13 mouse cellular contexts compared by ENCODE assay signal in the genomic region with DNA sequence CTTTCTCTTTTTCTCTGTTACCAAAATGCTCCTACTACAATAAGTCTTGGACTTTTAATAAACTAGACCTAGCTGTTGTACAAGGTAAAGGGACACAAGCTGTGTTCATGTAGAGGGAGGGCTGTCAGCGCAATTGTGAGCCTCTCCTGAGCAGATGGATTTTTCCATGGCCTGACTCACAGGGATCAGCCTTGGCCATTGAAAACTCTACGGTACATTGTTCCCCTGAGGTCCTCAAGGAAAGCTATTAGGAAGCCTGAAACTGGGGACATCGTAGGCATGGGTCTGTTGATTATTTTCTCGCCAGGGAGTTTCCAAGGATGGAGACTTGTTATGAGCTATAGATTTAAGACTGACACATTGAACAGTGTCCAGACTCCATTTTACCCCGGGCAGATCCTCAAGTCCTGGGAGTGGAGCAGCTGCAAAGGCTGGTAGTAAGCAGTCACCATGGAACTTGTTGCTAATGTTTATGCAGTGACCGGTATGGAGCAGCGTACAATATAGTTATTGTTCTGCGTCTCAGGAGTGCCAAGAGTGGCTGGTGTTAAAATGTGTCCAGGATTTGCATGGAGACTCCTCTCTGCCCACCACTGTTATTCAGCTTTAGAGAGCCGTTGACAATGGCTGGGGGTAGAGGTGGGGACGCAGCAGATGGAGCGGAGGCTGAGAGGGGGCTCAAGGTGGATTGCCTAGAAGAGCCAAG. TPM values are rescaled to one million over a fixed set of nuclear protein-coding genes. Genes with fewer than 3 reads are reported as not detected.
DNase-seq lines count a peak whose midpoint lies in the region; ATAC-seq lines count a peak whose summit lies in the region.
"Had no signal": no experiment of that assay in that cellular context is flagged by ENCODE, and none has a peak within 500 bp of the region (broad histone marks: within the 10 kb centered on the region; RNA-seq: fewer than 3 reads in every experiment).

No protein-coding gene starts in this region.

- WGBS in neural tube, embryonic 12.5 days: 34% methylated on average over 11 of the region's 11 CpGs
- WGBS in forebrain, embryonic 13.5 days: 41% methylated on average over 11 of the region's 11 CpGs
- 88% methylated on average over 11 of the region's 11 CpGs for WGBS in limb, embryonic 10.5 days
- WGBS in neural tube, embryonic 13.5 days: 27% methylated on average over 11 of the region's 11 CpGs

- DNase-seq in neural tube, embryonic 10.5 days (ENCODE audit: extremely low spot score, low spot score): no peak
- no peak for DNase-seq in limb, embryonic 10.5 days (ENCODE audit: low spot score)
- DNase-seq in left cerebral cortex, adult 9 months (ENCODE audit: low spot score in 2 of 2): no peak
- DNase-seq in Muller cell, postnatal 12 days (ENCODE audit: inconsistent ontology term): no peak
- DNase-seq: cerebellum, adult 18-20 months; gastrocnemius, postnatal 10 days; lung, adult 18-20 months had no signal

- peaks cover 17% of the 10 kb centered on the region for H3K4me1 ChIP-seq in neural tube, embryonic 12.5 days
- H3K4me1 ChIP-seq in forebrain, embryonic 13.5 days: peaks cover 12% of the 10 kb centered on the region
- peaks cover 32% of the 10 kb centered on the region for H3K4me1 ChIP-seq in limb, embryonic 10.5 days
- H3K4me1 ChIP-seq in neural tube, embryonic 13.5 days (replicated peaks): peaks cover 8% of the 10 kb centered on the region

- peak overlapping the region; percentile 14 for H3K4me2 ChIP-seq in neural tube, embryonic 12.5 days (replicated peaks)
- no peak overlapping the region for H3K4me2 ChIP-seq in forebrain, embryonic 13.5 days
- no peak overlapping the region for H3K4me2 ChIP-seq in neural tube, embryonic 13.5 days
- H3K4me2 ChIP-seq: embryonic facial prominence, embryonic 15.5 days had no signal

- H3K9ac ChIP-seq in neural tube, embryonic 12.5 days: no peak overlapping the region
- H3K9ac ChIP-seq in forebrain, embryonic 13.5 days: no peak overlapping the region
- no peak overlapping the region for H3K9ac ChIP-seq in neural tube, embryonic 13.5 days
- H3K9ac ChIP-seq: embryonic facial prominence, embryonic 15.5 days had no signal

- no peaks in the 10 kb centered on the region for H3K9me3 ChIP-seq in neural tube, embryonic 12.5 days
- no peaks in the 10 kb centered on the region for H3K9me3 ChIP-seq in forebrain, embryonic 13.5 days (replicated peaks)
- no peaks in the 10 kb centered on the region for H3K9me3 ChIP-seq in limb, embryonic 10.5 days (replicated peaks)
- no peaks in the 10 kb centered on the region for H3K9me3 ChIP-seq in neural tube, embryonic 13.5 days
- H3K9me3 ChIP-seq: embryonic facial prominence, embryonic 15.5 days had no signal

- ATAC-seq in neural tube, embryonic 12.5 days (ENCODE audit: low FRiP score, low read depth): peak; percentile 44; the same call in 1 of the 2 replicates
- ATAC-seq in forebrain, embryonic 13.5 days: peak; percentile 94
- ATAC-seq in neural tube, embryonic 13.5 days (ENCODE audit: low read depth): peak; percentile 77
- no peak for ATAC-seq in granulocyte monocyte progenitor cell, adult 5-6 weeks (replicated peaks; ENCODE audit: poor library complexity, severe bottlenecking)

- H3K27ac ChIP-seq in neural tube, embryonic 12.5 days: no peak overlapping the region
- peak overlapping the region; percentile 54 for H3K27ac ChIP-seq in forebrain, embryonic 13.5 days
- peak overlapping the region; percentile 65; the same call in 1 of the 2 replicates for H3K27ac ChIP-seq in limb, embryonic 10.5 days
- 0 out of 2 replicates have a peak overlapping the region, but pooled peaks have one; percentile 18 for H3K27ac ChIP-seq in neural tube, embryonic 13.5 days (replicated peaks)
- H3K27ac ChIP-seq: embryonic facial prominence, embryonic 15.5 days had no signal

- no peaks in the 10 kb centered on the region for H3K27me3 ChIP-seq in neural tube, embryonic 12.5 days (replicated peaks)
- no peaks in the 10 kb centered on the region for H3K27me3 ChIP-seq in forebrain, embryonic 13.5 days
- no peaks in the 10 kb centered on the region for H3K27me3 ChIP-seq in limb, embryonic 10.5 days (ENCODE audit: low read depth, poor library complexity, severe bottlenecking)
- no peaks in the 10 kb centered on the region for H3K27me3 ChIP-seq in neural tube, embryonic 13.5 days
- H3K27me3 ChIP-seq: CH12.LX; embryonic facial prominence, embryonic 15.5 days had no signal

- no peak overlapping the region for H3K4me3 ChIP-seq in neural tube, embryonic 12.5 days
- no peak overlapping the region for H3K4me3 ChIP-seq in forebrain, embryonic 13.5 days
- H3K4me3 ChIP-seq in limb, embryonic 10.5 days: no peak overlapping the region
- no peak overlapping the region for H3K4me3 ChIP-seq in neural tube, embryonic 13.5 days
- H3K4me3 ChIP-seq: embryonic facial prominence, embryonic 15.5 days had no signal

- H3K36me3 ChIP-seq in neural tube, embryonic 12.5 days: no peaks in the 10 kb centered on the region
- no peaks in the 10 kb centered on the region for H3K36me3 ChIP-seq in forebrain, embryonic 13.5 days (ENCODE audit: poor library complexity, severe bottlenecking)
- H3K36me3 ChIP-seq in limb, embryonic 10.5 days: no peaks in the 10 kb centered on the region
- H3K36me3 ChIP-seq in neural tube, embryonic 13.5 days: no peaks in the 10 kb centered on the region
- H3K36me3 ChIP-seq: embryonic facial prominence, embryonic 15.5 days had no signal

RNA-seq across cellular contexts. Expression of gene Smoc1, which starts 28.5 kb away (rescaled TPM):
- polyA plus RNA-seq in neural tube, embryonic 12.5 days (2016; fragmentation: Nextera tagmentation; extraction: Ambion mirVana): 14.7 and 20.7 TPM in 2 replicates
- polyA plus RNA-seq in forebrain, embryonic 13.5 days (2015; fragmentation: Nextera tagmentation; extraction: Ambion mirVana): 6.4 and 7.3 TPM in 2 replicates
- 24.2 and 29.6 TPM in 2 replicates for polyA plus RNA-seq in limb, embryonic 10.5 days (2016; fragmentation: Nextera tagmentation; extraction: Ambion mirVana)
- 9.2 and 10.5 TPM in 2 replicates for polyA plus RNA-seq in neural tube, embryonic 13.5 days (2015; fragmentation: Nextera tagmentation; extraction: Ambion mirVana)
- 0.64 TPM in 1 of 2 replicates, not detected in the other for total RNA-seq in granulocyte monocyte progenitor cell, adult 5-6 weeks (2014; fragmentation: Nextera tagmentation)
- total RNA-seq in granulocyte monocyte progenitor cell, adult 5-6 weeks (2017): 0.31 and 1.2 TPM in 2 replicates
